ENCODE assay signal across 30 mouse cellular contexts in the genomic region with DNA sequence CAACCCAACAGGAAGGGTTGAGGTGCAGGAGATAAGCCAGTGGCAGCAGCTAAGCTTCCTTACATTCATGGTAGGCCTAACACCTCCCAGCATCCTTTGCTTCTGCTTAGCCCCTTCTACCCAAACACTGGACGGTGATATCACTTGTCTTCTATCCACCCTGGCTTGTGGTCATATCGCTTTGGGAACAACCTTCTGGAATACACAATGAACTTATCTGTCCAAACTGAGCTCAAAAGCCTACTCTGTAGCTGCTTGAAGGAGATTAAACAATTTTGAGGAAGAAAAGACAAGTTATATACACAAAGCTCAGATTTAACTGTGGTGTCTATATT.
DNase-seq lines count a peak whose midpoint lies in the region; ATAC-seq and TF ChIP-seq lines count a peak whose summit lies in the region.
"Had no signal": no experiment of that assay in that cellular context is flagged by ENCODE, and none has a peak within 500 bp of the region (broad histone marks: within the 10 kb centered on the region; RNA-seq: fewer than 3 reads in every experiment).

No protein-coding gene starts in this region.

- peaks cover 34% of the 10 kb centered on the region for H3K4me1 ChIP-seq in megakaryocyte, embryonic 14.5 days
- H3K4me1 ChIP-seq in limb, embryonic 13.5 days, result peaks cover 33% of the 10 kb centered on the region
- no peaks in the 10 kb centered on the region for H3K4me1 ChIP-seq in lung, adult 2 months (ENCODE audit: control insufficient read depth, insufficient read depth, low read length)
- H3K4me1 ChIP-seq: hindbrain, embryonic 15.5 days; kidney, embryonic 15.5 days; neural tube, embryonic 12.5 days had no signal

- ATAC-seq in megakaryocyte, adult 5-6 weeks (ENCODE audit: poor library complexity, severe bottlenecking), result no peak
- ATAC-seq in limb, embryonic 13.5 days (ENCODE audit: low FRiP score, low read depth), result no peak
- ATAC-seq: forebrain, embryonic 14.5 days; inflammation-experienced regulatory T-cells, adult 6 months; liver, embryonic 12.5 days; liver, postnatal 0 days; lung, postnatal 0 days; midbrain, embryonic 16.5 days; Patski had no signal

- H3K9me3 ChIP-seq in megakaryocyte, embryonic 14.5 days, result no peaks in the 10 kb centered on the region
- no peaks in the 10 kb centered on the region for H3K9me3 ChIP-seq in limb, embryonic 13.5 days
- H3K9me3 ChIP-seq: heart, embryonic 13.5 days; hindbrain, embryonic 10.5 days; hindbrain, embryonic 15.5 days; kidney, embryonic 15.5 days; liver, embryonic 12.5 days; neural tube, embryonic 12.5 days had no signal

- H3K27me3 ChIP-seq in megakaryocyte, embryonic 14.5 days (replicated peaks), result no peaks in the 10 kb centered on the region
- no peaks in the 10 kb centered on the region for H3K27me3 ChIP-seq in limb, embryonic 13.5 days
- H3K27me3 ChIP-seq: CH12.LX; heart, embryonic 13.5 days; hindbrain, embryonic 15.5 days; kidney, embryonic 15.5 days; liver, embryonic 12.5 days; neural tube, embryonic 12.5 days; Patski had no signal

- H3K9ac ChIP-seq in limb, embryonic 13.5 days, result no peak overlapping the region
- H3K9ac ChIP-seq: heart, embryonic 13.5 days; hindbrain, embryonic 15.5 days; kidney, embryonic 15.5 days; liver, embryonic 12.5 days; liver, postnatal 0 days; neural tube, embryonic 12.5 days had no signal

- WGBS in limb, embryonic 13.5 days, result 91% methylated on average over 2 of the region's 2 CpGs
- WGBS in lung, adult 2 months, result 60% methylated on average over 2 of the region's 2 CpGs

- TF ChIP-seq CTCF in lung, adult 2 months (IDR thresholded peaks at IDR 0.05; ENCODE audit: insufficient read depth, low read length), result no peak

- DNase-seq in MEL-GATA-1-ER (ENCODE audit: extremely low read depth, low read depth), result peak; percentile 96
- DNase-seq in thymus, postnatal 14 days, result no peak
- no peak for DNase-seq in lung, adult 2 months
- DNase-seq: adrenal gland, postnatal 10 days; cerebellum, adult 8-10 months; gastrocnemius, postnatal 36 days; heart, postnatal 10 days; kidney, adult 11 months; kidney, postnatal 25 days; liver, postnatal 0 days; lung, postnatal 4 days; right cerebral cortex, postnatal 4 days; thymus, adult 2 months; thymus, postnatal 4 days had no signal

- no peak for TF ChIP-seq POLR2A in lung, adult 2 months (IDR thresholded peaks at IDR 0.05; ENCODE audit: borderline replicate concordance, extremely low read depth, low read depth, low read length)

- peak overlapping the region; percentile 47 for H3K4me3 ChIP-seq in megakaryocyte, embryonic 14.5 days (replicated peaks)
- H3K4me3 ChIP-seq in limb, embryonic 13.5 days, result no peak overlapping the region
- no peak overlapping the region for H3K4me3 ChIP-seq in lung, adult 2 months (replicated peaks; ENCODE audit: extremely low read depth, low read depth, low read length)
- H3K4me3 ChIP-seq: heart, embryonic 13.5 days; hindbrain, embryonic 10.5 days; hindbrain, embryonic 15.5 days; kidney, embryonic 15.5 days; liver, embryonic 12.5 days; neural tube, embryonic 12.5 days had no signal

- peak overlapping the region; percentile 51; the same call in 1 of the 2 replicates for H3K4me2 ChIP-seq in limb, embryonic 13.5 days (replicated peaks)
- H3K4me2 ChIP-seq: heart, embryonic 13.5 days; kidney, embryonic 15.5 days; liver, embryonic 12.5 days; midbrain, embryonic 11.5 days; neural tube, embryonic 12.5 days had no signal

- H3K27ac ChIP-seq in limb, embryonic 13.5 days, result peak overlapping the region; percentile 12; the same call in 1 of the 2 replicates
- H3K27ac ChIP-seq: heart, embryonic 13.5 days; hindbrain, embryonic 10.5 days; hindbrain, embryonic 15.5 days; kidney, embryonic 15.5 days; liver, embryonic 12.5 days; neural tube, embryonic 12.5 days had no signal

- no peaks in the 10 kb centered on the region for H3K36me3 ChIP-seq in megakaryocyte, embryonic 14.5 days (replicated peaks; ENCODE audit: low read length)
- no peaks in the 10 kb centered on the region for H3K36me3 ChIP-seq in limb, embryonic 13.5 days
- H3K36me3 ChIP-seq: heart, embryonic 13.5 days; hindbrain, embryonic 15.5 days; kidney, embryonic 15.5 days; liver, embryonic 12.5 days; neural tube, embryonic 12.5 days had no signal
